Mouse (Mus musculus): ENCODE data around the gene Ssbp3.

DNA sequence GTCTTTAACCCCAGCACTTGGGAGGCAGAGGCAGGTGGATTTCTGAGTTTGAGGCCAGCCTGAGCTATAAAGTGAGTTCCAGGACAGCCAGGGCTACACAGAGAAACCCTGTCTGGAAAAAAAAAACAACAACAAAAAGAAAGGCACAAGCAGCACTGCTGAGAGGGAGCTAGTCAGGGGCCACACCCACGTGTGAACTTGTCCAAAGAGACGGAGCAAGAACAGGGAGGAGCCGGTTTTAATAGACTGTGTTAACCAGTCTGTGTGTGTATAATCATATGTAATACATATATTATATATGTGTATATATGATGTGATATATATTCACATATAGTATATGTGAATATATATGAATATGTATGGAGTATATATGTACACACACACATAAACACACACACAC lies 8.9 kb upstream of the Ssbp3 start:
- TF ChIP-seq CTCF (IDR thresholded peaks at IDR 0.05 in 2 of 3, conservative IDR thresholded peaks at IDR 0.05 in 1 of 3; ENCODE audit: control insufficient read depth in 1 of 3, insufficient read depth in 1 of 3, low read depth in 2 of 3, low read length in 3 of 3, poor library complexity in 1 of 3, severe bottlenecking in 1 of 3) (no peak), MEF2A (IDR thresholded peaks at IDR 0.05; ENCODE audit: extremely low read depth, insufficient replicate concordance, low read depth, low read length, poor library complexity, severe bottlenecking) (no peak), E2F4 (IDR thresholded peaks at IDR 0.05; ENCODE audit: borderline replicate concordance, low read depth, low read length) (no peak), ZKSCAN1 (IDR thresholded peaks at IDR 0.05; ENCODE audit: low read depth, low read length) (no peak), POLR2A (IDR thresholded peaks at IDR 0.05; ENCODE audit: control insufficient read depth in 1 of 2, insufficient read depth in 1 of 2, low read depth in 1 of 2, low read length in 2 of 2, poor library complexity in 1 of 2) (no peak), ZC3H11A (IDR thresholded peaks at IDR 0.05; ENCODE audit: low read depth, low read length) (no peak), MAFK (IDR thresholded peaks at IDR 0.05; ENCODE audit: borderline replicate concordance, low read depth, low read length) (no peak), NELFE (IDR thresholded peaks at IDR 0.05; ENCODE audit: low read depth, low read length) (no peak), USF1 (IDR thresholded peaks at IDR 0.05; ENCODE audit: low read depth, low read length) (no peak), MYB (IDR thresholded peaks at IDR 0.05; ENCODE audit: low read depth, low read length) (no peak), TBP (IDR thresholded peaks at IDR 0.05; ENCODE audit: low read depth, low read length) (no peak), GATA1 (IDR thresholded peaks at IDR 0.05; ENCODE audit: low read depth, low read length) (no peak), POLR2AphosphoS2 (IDR thresholded peaks at IDR 0.05; ENCODE audit: low read length) (no peak), TCF12 (IDR thresholded peaks at IDR 0.05; ENCODE audit: low read depth, low read length) (no peak)

Data from MEL (cell line).